Mouse (Mus musculus): ENCODE measurements around the gene Gm17268.

The Gm17268 gene

DNA sequence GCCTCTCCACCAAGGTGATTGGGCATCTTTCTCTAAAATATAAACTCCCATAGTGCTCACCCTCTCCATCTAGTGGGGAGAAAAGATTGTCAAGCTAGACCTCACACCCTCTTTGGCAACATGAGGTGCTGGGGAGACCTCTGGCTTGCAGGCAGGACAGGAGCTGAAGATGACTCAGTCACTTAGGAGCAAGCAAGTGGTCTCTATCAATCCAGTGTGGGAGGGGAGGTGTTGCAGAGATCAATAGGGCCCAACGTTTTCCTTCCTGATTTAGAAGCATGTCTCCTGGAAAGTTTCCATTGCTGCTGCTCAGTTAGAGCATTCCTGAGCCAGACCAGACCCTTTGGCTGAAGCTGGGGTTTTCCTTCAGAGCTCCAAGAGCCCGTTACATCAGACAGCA is at the start of gene Gm17268:
Gene Gm17268 (minus strand): TSS at position 28 of the 400 bp plus-strand sequence.
- DNase-seq (ENCODE audit: low read depth, low spot score) = no peak

DNA sequence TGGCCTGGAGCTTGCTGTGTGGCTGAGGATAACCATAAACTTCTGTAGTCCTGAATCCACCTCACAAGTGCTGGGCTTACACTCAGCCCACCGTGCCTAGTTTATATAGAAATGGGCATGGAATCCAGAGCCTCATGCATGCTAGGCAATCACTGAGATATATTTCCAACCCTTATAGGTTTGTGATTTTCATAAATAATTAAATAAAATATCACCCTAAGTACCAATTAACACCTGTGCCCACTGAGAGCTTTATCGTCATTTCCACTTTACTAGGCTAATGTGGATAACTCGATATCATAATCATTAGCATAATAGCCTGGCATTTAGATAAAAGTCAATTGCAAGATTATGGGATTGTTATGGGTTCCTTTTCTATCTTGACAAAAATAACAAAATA is 46.0 kb upstream of the Gm17268 start:
- DNase-seq (ENCODE audit: low read depth, low spot score) = no peak

DNA sequence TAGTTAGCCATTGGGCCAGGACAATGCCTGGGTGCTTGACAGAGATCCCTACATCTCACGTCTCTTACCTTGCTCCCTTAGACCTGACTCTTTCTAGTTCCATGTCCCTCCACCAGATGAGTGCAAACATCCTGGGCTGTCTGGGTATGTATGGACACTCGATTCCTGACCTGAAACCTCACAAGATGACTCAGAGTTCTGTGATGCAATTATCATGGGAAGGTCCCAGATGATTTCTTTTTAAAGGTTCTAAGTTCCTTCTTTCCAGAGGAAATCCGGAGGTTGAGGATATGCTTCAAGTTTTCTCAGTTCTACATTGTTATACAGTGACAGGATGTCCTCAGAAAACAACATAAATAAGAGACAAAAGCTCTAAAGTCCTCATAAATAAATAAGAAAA is 42.5 kb upstream of the Gm17268 start:
- DNase-seq (ENCODE audit: low read depth, low spot score) = no peak

DNA sequence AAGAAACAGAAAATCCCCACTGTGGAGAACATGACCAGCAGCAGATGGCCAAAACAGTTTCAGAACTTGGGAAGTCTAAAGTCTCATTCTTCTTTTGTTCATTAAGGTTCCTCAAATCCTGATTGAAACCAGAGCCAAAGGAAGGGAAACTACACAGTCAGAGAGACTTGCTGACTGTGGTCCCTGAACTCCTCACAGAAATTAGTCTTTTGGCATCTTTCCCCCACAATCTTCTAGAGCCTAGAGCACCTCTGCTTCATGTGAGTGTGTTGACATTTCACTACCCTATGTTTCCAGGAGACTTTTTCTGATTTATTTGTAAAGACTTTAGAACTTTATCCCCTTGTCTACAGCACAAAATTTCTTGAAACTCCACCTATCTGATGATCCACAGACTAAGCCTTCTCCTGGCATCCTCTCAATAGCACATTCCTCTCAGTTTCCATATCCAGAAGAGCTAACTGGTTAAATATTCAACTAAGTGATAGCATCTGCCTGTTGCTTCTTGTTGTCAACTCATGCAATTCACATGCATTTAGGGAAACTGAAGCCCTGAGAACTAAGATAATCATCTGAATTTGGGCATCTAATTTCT is 39.9 kb upstream of the Gm17268 start:
- no peak for DNase-seq (ENCODE audit: low read depth, low spot score)

DNA sequence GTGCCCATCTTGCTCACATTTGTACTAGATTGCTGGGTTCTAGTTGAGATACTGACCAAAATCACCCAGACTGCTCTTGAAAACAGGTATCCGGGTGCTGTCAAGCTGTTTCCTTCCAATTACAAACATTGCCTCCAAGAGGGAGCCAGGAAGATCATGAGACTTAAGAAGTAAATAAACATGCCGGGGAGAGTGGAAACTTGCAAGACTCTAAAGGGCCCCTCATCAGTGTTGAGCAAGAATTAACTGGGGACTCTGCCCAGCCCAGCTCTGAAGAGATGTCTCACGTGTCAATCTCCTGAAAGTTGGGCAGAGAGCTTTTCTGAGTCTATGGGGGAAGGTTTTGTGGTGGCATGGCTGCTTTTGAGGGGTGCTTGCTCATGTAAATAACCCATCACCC is 38.7 kb upstream of the Gm17268 start:
- DNase-seq (ENCODE audit: low read depth, low spot score) = no peak

DNA sequence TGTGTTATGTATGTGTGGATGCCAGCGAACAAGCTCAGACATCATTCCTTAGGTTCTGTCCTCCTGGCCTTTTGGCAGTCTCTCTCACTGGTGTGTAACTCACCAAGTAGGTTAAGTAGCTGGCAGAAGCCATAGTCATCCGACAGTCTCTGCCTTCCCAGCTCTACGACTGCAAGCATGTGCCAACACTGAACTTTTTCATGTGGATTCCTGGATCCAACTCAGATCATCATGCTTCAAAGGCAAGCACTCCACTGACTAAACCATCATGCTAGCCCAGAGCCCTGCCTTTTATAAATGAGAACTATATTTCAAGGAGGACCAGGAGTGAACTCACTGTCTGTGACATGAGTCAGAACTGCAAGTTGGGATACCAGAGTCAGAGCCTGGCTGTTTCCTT is 35.3 kb upstream of the Gm17268 start:
- no peak for DNase-seq (ENCODE audit: low read depth, low spot score)

DNA sequence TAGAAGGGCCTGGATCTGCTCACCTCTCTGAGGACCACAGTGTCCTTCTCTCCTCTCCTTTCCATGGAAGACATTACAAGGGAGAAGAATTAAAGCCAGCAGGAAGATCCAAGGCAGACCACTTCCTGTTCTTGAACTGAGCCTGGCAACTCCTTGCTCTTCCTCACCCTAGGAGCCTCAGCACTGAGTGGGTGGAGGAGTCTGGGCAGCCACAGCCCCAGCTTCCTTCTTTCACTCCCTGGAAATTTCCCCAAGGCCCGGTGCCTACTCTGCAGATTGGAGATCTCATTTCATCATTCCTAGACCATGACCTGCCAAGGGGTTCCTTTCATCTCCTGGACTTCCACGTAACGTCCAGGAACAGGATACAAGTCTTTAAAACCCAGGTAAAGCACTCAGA is 34.6 kb upstream of the Gm17268 start:
- no peak for DNase-seq (ENCODE audit: low read depth, low spot score)

DNA sequence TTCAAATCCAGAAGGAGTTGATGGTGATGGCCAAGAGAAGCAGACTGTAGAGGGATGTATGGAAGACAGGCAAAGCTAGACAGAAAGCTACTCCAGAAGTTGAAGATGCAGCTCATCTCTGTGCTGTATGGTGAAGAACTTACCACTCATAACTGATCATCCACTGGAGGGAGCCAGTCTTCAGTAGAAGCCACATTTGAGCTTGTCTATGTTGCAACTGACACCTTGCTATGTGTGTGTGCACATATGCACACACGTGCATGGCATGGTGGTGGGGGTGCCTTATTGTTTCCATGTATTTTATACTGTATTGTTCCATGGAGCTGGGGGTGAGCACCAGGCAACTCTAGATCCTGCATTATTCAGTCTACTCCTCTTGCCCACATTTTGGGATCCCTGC is 34.0 kb upstream of the Gm17268 start:
- DNase-seq (ENCODE audit: low read depth, low spot score) = no peak

DNA sequence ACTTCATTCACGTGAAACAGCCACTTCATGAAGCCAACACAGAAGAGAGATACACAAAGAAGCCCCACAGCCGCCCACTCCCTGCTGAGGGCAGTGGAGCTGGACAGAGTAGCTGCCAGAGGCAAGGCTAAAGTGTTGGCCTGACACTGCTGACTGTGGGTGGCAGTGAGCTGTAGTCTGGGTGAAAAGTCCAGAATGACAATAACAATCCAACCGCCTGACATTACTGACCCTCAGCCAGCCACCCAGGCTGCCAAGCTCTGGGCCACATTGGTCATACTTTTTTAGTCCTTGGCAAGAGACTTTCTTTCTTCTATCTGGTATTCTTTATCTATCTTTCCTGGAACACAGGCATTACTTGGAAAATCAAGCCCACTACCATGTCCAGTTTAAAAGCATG is 32.7 kb upstream of the Gm17268 start:
- no peak for DNase-seq (ENCODE audit: low read depth, low spot score)

DNA sequence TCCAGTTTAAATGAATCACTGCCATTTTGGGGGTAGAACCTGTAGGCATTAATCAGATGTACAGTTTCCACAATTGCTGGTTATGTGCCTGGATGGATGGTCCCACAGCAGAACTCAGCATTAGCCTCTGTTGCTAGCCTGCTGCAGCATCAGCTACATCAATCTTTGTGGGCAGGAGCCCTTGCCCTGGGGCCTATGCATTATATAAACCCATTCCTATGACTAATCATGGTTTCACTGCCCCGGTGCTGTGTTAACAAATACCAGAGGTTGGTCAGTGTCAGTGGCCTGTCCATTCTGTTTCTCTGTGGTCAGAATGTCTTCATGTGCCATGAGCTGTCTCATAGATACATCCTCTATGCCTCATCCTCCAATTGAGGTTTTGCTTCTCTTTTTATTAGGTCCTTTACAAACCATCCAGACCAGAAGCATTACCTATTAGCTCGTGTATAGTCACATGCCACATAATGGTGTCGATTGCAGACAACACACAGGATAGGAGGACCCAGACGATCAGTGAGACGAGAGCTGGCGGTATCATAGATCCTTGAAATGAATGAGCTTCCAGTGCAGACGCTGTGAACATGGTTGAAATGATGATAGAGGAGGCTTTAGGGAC is 28.7 kb upstream of the Gm17268 start:
- DNase-seq (ENCODE audit: low read depth, low spot score) = no peak

DNA sequence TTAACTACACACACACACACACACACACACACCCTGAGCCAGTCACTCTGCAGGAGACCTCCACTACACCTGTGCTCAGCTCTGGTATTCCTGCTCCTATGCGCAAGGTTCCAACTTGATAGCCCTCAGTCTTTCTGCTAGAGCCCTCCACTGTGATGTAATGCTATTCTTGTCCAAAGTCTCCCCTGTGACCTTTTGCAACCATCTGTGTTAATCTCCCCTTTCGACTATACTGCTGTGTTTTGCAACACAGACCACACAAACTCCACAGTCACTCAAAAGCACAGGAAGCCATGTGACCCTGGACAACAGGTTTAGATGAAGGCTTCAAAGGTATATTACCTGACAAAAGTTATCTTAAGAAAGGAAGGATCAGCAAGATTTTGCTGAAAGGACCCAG is 25.1 kb upstream of the Gm17268 start:
- DNase-seq (ENCODE audit: low read depth, low spot score) = no peak

DNA sequence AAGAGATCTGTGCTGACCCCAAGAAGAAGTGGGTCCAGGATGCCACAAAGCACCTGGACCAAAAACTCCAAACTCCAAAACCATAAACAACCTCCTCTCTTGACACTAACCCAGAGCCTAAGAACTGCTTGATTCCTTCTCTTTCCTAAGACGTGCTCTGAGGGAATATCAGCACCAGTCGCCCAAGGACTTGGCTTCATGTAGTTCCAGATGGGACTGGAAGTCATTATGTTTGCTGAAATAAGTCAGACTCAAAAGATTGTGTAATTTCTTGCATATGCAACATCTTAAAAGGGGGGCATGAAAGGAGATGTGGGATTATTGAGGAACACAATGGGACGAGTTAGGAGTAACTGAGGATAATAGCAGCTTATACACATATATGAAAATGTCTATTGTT is 23.9 kb upstream of the Gm17268 start:
- DNase-seq (ENCODE audit: low read depth, low spot score) = no peak

DNA sequence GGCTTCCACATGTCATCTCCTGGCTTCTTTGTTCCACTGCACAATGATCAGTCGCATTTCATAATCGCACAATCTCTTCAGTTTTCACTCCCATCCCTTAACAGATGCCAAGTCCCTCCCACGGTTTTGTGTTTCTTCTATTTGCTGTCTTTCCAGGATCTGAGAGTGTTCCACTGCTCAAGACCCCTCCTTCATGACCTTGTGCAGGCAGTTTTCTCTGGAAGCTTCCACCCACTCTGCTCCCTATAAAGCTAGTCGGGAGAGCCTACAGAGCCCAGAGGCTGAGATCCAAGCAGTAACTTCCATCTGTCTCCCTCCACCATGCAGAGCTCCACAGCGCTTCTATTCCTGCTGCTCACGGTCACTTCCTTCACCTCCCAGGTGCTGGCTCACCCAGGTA is 19.3 kb upstream of the Gm17268 start, which contains the start of gene Ccl11:
Gene Ccl11 (plus strand): TSS at position 178 of the 400 bp plus-strand sequence.
- DNase-seq (ENCODE audit: low read depth, low spot score) = no peak

DNA sequence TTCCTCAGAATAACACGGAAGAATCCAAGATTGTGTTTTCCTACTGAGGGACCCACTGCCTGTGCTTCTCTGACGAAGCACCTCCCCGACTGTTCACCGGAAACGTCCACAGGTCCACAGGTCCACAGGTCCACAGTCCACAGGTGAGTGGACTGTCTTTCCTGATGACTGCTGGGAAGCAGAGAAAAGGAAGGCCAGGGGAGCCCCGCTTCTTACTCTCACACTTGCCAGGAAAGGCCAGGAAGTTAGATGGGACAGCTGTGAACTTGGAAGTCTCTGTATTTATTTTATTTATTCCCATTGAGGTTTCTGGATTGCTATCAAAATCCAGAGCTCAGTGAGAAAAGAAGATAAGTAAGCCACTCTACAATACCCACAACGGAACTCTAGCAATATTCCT is 15.5 kb upstream of the Gm17268 start:
- DNase-seq (ENCODE audit: low read depth, low spot score) = no peak

DNA sequence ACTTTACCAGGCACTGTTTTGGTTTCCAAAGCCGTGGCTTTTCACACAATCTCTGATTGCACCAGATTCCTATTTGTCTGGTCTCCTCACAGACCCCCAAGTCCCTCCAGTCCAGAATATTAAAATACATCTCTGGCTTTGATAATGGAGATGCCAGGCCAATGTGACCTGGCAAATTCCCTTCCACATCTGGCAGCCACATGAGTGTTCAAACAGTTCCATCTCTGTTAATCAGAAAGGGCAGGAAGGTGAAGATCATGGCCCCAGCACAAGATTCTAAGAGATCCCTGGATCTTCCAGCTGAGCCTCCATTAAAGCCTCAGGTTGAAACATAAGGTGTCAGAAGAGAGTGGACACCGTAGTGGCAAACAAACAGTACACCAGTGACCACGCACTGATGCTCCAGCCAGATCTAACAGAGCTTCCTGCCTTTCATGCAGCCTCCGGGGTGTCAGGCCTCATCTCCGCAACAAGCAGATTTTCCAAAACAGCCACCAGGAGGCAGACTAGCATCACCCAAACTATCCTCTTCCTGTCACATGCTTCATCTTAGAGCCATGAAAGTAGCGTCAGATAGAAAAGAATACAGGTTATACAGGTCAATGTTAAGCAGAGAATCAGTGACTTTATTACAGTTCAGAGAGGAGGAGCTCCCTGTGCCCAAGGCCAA is 9.5 kb upstream of the Gm17268 start:
- DNase-seq (ENCODE audit: low read depth, low spot score) = peak; percentile 38

DNA sequence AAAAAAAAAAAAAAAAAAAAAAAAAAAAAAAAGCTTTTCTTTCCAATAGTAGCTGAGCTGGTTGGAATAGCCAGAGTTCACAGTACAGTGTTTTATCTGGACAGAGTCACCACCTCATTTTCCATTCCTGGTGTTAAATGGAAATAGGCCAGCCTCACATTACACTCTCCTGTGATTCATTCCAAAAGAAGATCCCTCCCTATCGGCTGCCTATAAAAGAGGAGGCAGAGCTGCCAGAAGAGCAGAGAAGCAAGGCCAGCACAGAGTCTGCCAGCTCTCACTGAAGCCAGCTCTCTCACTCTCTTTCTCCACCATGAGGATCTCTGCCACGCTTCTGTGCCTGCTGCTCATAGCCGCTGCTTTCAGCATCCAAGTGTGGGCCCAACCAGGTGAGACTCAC is 7.1 kb upstream of the Gm17268 start, which contains the start of gene Ccl7:
Gene Ccl7 (plus strand): TSS at position 242 of the 400 bp plus-strand sequence.
- no peak for DNase-seq (ENCODE audit: low read depth, low spot score)

DNA sequence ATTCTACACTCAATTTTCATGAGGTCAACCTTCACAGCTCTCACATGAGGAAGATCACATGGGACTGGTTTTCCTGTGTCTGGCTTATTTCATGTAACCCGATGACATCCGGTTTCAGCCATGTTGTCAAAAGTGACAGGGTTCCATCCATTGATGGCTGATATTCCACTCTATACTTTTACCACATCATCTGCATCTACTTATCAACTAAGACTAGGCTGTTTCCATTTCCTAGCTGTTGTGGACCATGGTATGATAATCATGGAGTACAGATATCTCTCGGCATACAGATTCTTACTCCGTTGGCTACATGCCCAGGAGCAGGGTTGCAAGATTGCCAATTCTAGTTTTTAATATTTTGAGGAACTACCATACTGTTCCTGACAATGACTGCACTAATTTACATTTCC is 3.3 kb upstream of the Gm17268 start:
- no peak for DNase-seq (ENCODE audit: low read depth, low spot score)

DNA sequence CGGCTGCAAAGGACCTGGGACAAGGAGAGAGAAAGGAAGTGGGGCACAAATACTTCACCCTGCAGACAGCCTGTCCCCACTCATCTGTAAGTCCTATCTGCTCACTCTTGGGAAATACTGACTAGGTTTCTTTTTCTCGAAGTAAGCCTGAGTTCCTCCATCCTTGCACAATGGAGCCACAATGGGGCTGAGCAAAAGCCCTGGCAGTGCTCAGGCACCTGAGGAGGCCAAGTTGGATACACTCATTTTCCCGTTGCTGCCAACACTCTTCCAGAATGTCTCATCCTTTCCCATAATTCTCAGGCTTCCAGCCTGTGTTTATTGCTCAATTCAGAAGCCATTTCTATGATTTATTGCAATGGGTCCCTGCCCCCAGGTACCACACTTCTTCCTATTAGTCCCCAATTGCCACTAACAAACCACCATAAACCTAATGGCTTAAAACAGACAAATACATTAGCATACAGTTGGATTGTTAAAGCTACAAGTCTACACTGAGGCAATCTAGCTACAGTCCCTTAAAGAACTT is 834 bp upstream of the Gm17268 start:
- DNase-seq (ENCODE audit: low read depth, low spot score) = no peak

DNA sequence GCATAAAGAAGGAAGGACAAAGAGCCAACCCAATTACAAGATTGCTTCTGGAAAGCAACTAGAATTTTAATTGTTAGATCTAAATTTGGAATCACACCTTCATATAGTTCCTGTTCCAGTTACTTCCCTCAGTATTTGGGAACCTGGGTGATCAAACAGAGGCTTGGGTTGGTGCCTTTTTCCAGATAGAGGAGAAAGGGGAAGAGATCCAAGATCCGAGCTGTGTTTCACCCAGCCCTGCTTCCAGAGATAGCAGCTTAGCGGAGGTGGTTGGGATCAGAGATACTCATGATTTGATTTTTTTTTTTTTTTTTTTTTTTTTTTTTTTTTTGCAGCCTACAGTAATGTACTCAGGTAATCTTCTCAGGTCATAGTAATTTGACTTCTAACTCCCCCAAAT is 2.5 kb downstream of the Gm17268 start:
- DNase-seq (ENCODE audit: low read depth, low spot score) = no peak

DNA sequence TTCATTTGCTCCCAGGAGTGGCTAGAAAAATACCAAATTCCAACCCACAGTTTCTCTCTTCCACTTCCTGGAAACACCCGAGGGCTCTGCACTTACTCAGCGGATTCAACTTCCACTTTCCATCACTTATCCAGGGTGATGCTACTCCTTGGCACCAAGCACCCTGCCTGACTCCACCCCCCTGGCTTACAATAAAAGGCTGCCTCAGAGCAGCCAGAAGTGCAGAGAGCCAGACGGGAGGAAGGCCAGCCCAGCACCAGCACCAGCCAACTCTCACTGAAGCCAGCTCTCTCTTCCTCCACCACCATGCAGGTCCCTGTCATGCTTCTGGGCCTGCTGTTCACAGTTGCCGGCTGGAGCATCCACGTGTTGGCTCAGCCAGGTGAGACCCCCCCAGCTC is 3.0 kb downstream of the Gm17268 start, which contains the start of gene Ccl2:
Gene Ccl2 (plus strand): TSS at position 216 of the 400 bp plus-strand sequence.
- DNase-seq (ENCODE audit: low read depth, low spot score) = no peak

DNA sequence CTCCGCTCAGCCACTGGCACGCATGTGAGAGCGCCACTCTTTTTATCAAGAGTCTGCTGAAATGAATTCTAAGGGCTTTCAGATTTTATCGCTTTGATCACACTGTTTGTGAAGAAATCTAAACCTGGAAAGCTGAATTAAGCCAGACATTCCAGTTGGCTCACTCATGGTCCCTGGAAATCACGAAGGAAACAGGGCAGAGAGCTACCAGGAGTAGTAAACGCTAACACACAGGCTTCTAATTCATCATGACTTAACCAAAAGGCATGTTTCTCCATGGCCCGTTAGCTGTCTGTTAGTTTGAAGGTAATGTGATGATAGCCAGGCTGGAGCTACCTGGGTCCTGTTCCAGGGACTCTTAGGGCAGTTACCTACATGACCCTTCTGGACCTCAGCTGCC is 3.9 kb downstream of the Gm17268 start:
- no peak for DNase-seq (ENCODE audit: low read depth, low spot score)

DNA sequence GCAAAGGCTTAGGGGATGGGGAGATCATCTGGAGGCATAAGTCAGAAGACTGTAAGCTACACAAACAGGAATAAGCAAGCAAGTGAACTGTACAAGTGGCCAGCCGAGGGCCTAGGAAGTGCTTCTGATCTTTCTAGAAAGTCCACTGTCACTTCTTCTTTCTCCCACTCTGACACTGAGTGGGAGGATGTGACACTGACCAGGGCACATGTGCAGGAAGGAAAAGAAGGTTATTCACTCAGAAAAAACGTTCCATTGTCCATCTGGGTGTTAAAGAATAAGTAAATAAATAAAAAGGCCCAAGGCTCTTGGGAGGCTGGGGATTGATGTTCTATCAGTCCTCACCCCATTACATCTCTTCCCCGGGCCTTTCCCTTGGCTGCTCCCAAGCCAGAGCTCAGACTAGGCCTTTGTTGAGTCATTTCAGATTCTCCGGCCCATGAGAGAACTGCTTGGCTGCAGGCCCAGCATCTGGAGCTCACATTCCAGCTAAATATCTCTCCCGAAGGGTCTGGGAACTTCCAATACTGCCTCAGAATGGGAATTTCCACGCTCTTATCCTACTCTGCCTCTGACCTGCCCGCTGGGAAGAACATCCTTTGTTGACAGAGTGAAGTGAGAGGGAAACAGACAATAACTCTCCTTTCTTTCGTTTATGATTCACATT is 5.6 kb downstream of the Gm17268 start:
- DNase-seq (ENCODE audit: low read depth, low spot score) = no peak

Measured in WW6 (cell line).